Mouse (Mus musculus): ENCODE results near the gene Gga1. TPM values are rescaled to one million over a fixed set of nuclear protein-coding genes. Genes with fewer than 3 reads are reported as not detected.
"Not testable (repeated sequence)": the region's sequence is repeated elsewhere in the genome, so short reads cannot be mapped to it uniquely, and the experiment has no call there.

The Gga1 gene
- polyA plus RNA-seq, 1 experiment from 2014 or later = 44.9 TPM

- ATAC-seq (replicated peaks; ENCODE audit: extremely low read depth, insufficient read depth, low FRiP score); H3K4me2 ChIP-seq (ENCODE audit: low read depth, low read length); H3K9me3 ChIP-seq (replicated peaks; ENCODE audit: control insufficient read depth, low read length); H3K9ac ChIP-seq (ENCODE audit: low read length); H3K4me3 ChIP-seq (ENCODE audit: low read length); H3K27me3 ChIP-seq (ENCODE audit: control insufficient read depth, insufficient read depth, low read length): not testable (repeated sequence)
- 33% methylated on average over 7 of the region's 7 CpGs for WGBS
- Histone ChIP-seq H3K4me1 (ENCODE audit: control insufficient read depth, insufficient read depth, low read length) (peaks cover 21% of the 10 kb centered on the region), H3K36me3 (ENCODE audit: control insufficient read depth, insufficient read depth) (peaks cover 24% of the 10 kb centered on the region), H3K27ac (ENCODE audit: low read length) (peak overlapping the region; percentile 27)
These were observed 2.0 kb downstream of the Gga1 start for GRCm38 (mm10) chr15:78878792-78879516.

DNA sequence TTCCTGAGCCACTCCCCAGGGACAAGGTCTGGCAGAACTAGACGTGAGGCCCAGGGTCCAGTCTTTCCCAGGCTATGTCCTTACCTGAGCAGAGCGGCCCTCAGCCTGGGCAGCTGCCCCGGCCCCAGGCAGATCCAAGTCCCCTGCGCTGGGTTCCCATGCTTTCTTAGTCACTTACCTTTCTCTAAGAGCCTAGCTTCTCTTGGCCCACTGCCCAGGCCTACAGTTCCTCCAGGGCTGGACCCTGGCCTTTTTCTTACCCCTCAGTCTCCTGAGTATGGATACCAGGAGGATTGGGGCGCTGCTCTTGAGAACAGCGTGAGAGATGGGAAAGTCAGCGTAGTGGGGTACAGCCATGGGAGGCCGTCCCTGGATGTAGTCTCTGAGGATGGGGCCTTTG is 3.4 kb downstream of the Gga1 start:
- no peak for ATAC-seq (replicated peaks; ENCODE audit: extremely low read depth, insufficient read depth, low FRiP score)
- H3K27ac ChIP-seq (ENCODE audit: low read length) = no peak overlapping the region
- no peak overlapping the region for H3K4me3 ChIP-seq (ENCODE audit: low read length)
- WGBS = 89% methylated on average over 8 of the region's 8 CpGs
- H3K27me3 ChIP-seq (ENCODE audit: control insufficient read depth, insufficient read depth, low read length) = no peaks in the 10 kb centered on the region
- H3K36me3 ChIP-seq (ENCODE audit: control insufficient read depth, insufficient read depth) = peaks cover 38% of the 10 kb centered on the region
- peaks cover 21% of the 10 kb centered on the region for H3K4me1 ChIP-seq (ENCODE audit: control insufficient read depth, insufficient read depth, low read length)
- no peak overlapping the region for H3K4me2 ChIP-seq (ENCODE audit: low read depth, low read length)
- H3K9ac ChIP-seq (ENCODE audit: low read length) = no peak overlapping the region
- no peaks in the 10 kb centered on the region for H3K9me3 ChIP-seq (replicated peaks; ENCODE audit: control insufficient read depth, low read length)

DNA sequence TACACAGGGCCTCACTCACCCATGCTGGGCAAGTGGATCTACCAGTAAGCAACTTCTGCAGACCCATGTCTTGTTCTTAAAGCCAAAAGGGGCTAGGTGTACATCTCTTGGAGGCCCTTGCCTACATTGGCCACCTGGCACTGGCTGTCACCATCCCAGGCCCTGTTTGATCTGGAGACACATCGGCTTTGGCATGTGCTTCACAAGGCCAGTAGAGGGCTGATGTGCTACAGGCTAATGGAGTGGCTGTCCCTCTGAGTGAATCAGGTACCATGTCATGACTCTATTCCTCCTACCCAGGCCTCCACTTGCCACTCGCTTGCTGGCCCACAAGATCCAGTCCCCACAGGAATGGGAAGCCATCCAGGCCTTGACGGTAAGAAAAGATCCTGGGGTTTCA is 4.8 kb downstream of the Gga1 start:
- H3K4me2 ChIP-seq (ENCODE audit: low read depth, low read length) = no peak overlapping the region
- H3K9me3 ChIP-seq (replicated peaks; ENCODE audit: control insufficient read depth, low read length) = no peaks in the 10 kb centered on the region
- ATAC-seq (replicated peaks; ENCODE audit: extremely low read depth, insufficient read depth, low FRiP score) = no peak
- H3K27ac ChIP-seq (ENCODE audit: low read length) = no peak overlapping the region
- no peak overlapping the region for H3K4me3 ChIP-seq (ENCODE audit: low read length)
- peaks cover 52% of the 10 kb centered on the region for H3K36me3 ChIP-seq (ENCODE audit: control insufficient read depth, insufficient read depth)
- H3K4me1 ChIP-seq (ENCODE audit: control insufficient read depth, insufficient read depth, low read length) = peaks cover 12% of the 10 kb centered on the region
- H3K27me3 ChIP-seq (ENCODE audit: control insufficient read depth, insufficient read depth, low read length) = no peaks in the 10 kb centered on the region
- 84% methylated on average over 3 of the region's 3 CpGs for WGBS
- no peak overlapping the region for H3K9ac ChIP-seq (ENCODE audit: low read length)

DNA sequence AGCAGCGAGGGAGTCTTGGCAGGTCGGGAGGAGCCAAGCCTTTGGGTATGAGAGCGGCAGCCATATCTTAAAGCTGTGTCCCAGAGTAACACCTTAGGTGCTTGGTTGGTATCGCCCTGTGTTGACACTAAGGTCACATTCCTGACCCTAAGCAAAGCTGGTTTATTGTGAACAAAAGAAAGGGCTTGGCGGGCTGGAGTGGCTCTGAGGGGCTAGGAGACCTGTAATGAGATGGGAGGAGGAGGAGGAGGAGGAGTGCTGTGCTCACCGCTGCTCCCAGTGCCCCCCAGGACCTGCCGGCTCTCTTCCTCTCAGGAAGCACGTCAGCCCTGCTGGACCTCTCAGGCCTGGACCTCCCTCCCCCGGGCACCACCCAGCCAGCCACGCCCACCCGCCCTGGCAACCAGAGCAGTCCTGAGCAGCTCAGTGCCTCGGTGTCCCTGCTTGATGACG is 12.4 kb downstream of the Gga1 start:
- WGBS = 39% methylated on average over 13 of the region's 13 CpGs
- no peaks in the 10 kb centered on the region for H3K27me3 ChIP-seq (ENCODE audit: control insufficient read depth, insufficient read depth, low read length)
- H3K4me1 ChIP-seq (ENCODE audit: control insufficient read depth, insufficient read depth, low read length) = peaks cover 29% of the 10 kb centered on the region
- no peak overlapping the region for H3K27ac ChIP-seq (ENCODE audit: low read length)
- H3K36me3 ChIP-seq (ENCODE audit: control insufficient read depth, insufficient read depth) = peaks cover 50% of the 10 kb centered on the region
- no peak for ATAC-seq (replicated peaks; ENCODE audit: extremely low read depth, insufficient read depth, low FRiP score)
- H3K4me2 ChIP-seq (ENCODE audit: low read depth, low read length) = no peak overlapping the region
- no peak overlapping the region for H3K4me3 ChIP-seq (ENCODE audit: low read length)
- no peaks in the 10 kb centered on the region for H3K9me3 ChIP-seq (replicated peaks; ENCODE audit: control insufficient read depth, low read length)
- no peak overlapping the region for H3K9ac ChIP-seq (ENCODE audit: low read length)

- no peak overlapping the region for H3K4me2 ChIP-seq (ENCODE audit: low read depth, low read length)
- peaks cover 38% of the 10 kb centered on the region for H3K4me1 ChIP-seq (ENCODE audit: control insufficient read depth, insufficient read depth, low read length)
- no peaks in the 10 kb centered on the region for H3K27me3 ChIP-seq (ENCODE audit: control insufficient read depth, insufficient read depth, low read length)
- peaks cover 22% of the 10 kb centered on the region for H3K36me3 ChIP-seq (ENCODE audit: control insufficient read depth, insufficient read depth)
- no peaks in the 10 kb centered on the region for H3K9me3 ChIP-seq (replicated peaks; ENCODE audit: control insufficient read depth, low read length)
- ATAC-seq (replicated peaks; ENCODE audit: extremely low read depth, insufficient read depth, low FRiP score) = no peak
- H3K9ac ChIP-seq (ENCODE audit: low read length) = peak overlapping the region; percentile 3; the same call in 1 of the 2 replicates
- WGBS = 49% methylated on average over 7 of the region's 7 CpGs
- H3K27ac ChIP-seq (ENCODE audit: low read length) = no peak overlapping the region
- no peak overlapping the region for H3K4me3 ChIP-seq (ENCODE audit: low read length)
These were observed 15.4 kb downstream of the Gga1 start for GRCm38 (mm10) chr15:78892440-78892839.

DNA sequence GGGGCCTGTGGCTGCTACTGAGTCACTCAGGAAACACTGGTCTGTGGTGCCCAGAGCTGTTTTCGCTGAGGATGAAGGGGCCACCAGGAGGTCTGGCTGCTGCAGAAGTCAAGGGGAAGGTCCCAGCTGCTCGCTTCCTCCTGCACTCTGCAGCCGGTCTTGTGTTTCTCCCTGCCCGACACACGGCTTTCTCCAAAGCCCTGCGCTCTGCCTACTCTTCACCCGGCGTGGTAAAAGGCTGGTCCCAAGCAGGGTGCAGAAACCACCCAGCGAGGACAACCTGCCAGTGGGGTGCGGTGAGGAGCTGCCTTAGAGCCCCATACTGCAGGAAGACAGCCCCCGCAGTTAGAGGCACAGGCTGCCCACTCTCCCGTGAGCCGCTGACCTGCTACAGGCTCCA is 17.7 kb downstream of the Gga1 start:
- H3K4me2 ChIP-seq (ENCODE audit: low read depth, low read length) = no peak overlapping the region
- no peaks in the 10 kb centered on the region for H3K27me3 ChIP-seq (ENCODE audit: control insufficient read depth, insufficient read depth, low read length)
- 59% methylated on average over 13 of the region's 13 CpGs for WGBS
- peak overlapping the region; percentile 33 for H3K27ac ChIP-seq (ENCODE audit: low read length)
- no peaks in the 10 kb centered on the region for H3K9me3 ChIP-seq (replicated peaks; ENCODE audit: control insufficient read depth, low read length)
- no peak for ATAC-seq (replicated peaks; ENCODE audit: extremely low read depth, insufficient read depth, low FRiP score)
- no peak overlapping the region for H3K9ac ChIP-seq (ENCODE audit: low read length)
- H3K4me1 ChIP-seq (ENCODE audit: control insufficient read depth, insufficient read depth, low read length) = peaks cover 48% of the 10 kb centered on the region
- H3K4me3 ChIP-seq (ENCODE audit: low read length) = no peak overlapping the region
- H3K36me3 ChIP-seq (ENCODE audit: control insufficient read depth, insufficient read depth) = peaks cover 11% of the 10 kb centered on the region

DNA sequence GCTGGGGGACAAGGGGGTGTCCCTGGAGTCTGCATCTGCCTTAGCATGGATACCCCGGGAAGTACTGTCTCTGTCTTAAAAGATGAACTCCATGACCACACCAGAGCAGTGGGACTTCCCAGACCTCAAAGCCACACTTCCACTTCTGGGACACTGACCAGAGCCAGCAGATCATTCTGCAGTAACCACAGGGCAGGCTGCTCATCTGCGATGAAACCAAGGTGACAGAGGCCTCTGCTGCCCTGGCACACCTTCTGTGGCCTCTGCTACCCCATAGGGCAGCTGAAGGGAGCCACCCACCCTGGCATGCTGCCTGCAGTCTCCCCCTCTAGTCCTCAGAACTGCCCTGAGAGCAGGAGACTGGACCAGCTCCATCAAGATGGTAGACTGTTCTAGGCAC is 18.8 kb downstream of the Gga1 start:
- ATAC-seq (replicated peaks; ENCODE audit: extremely low read depth, insufficient read depth, low FRiP score) = no peak
- H3K9ac ChIP-seq (ENCODE audit: low read length) = no peak overlapping the region
- H3K9me3 ChIP-seq (replicated peaks; ENCODE audit: control insufficient read depth, low read length) = no peaks in the 10 kb centered on the region
- 62% methylated on average over 2 of the region's 2 CpGs for WGBS
- peak overlapping the region; percentile 9; the same call in 1 of the 2 replicates for H3K27ac ChIP-seq (ENCODE audit: low read length)
- peaks cover 11% of the 10 kb centered on the region for H3K36me3 ChIP-seq (ENCODE audit: control insufficient read depth, insufficient read depth)
- no peak overlapping the region for H3K4me3 ChIP-seq (ENCODE audit: low read length)
- peaks cover 51% of the 10 kb centered on the region for H3K4me1 ChIP-seq (ENCODE audit: control insufficient read depth, insufficient read depth, low read length)
- no peaks in the 10 kb centered on the region for H3K27me3 ChIP-seq (ENCODE audit: control insufficient read depth, insufficient read depth, low read length)
- no peak overlapping the region for H3K4me2 ChIP-seq (ENCODE audit: low read depth, low read length)

- peak overlapping the region; percentile 9; the same call in 1 of the 2 replicates for H3K27ac ChIP-seq (ENCODE audit: low read length)
These were observed 19.2 kb downstream of the Gga1 start for GRCm38 (mm10) chr15:78896149-78896548.

DNA sequence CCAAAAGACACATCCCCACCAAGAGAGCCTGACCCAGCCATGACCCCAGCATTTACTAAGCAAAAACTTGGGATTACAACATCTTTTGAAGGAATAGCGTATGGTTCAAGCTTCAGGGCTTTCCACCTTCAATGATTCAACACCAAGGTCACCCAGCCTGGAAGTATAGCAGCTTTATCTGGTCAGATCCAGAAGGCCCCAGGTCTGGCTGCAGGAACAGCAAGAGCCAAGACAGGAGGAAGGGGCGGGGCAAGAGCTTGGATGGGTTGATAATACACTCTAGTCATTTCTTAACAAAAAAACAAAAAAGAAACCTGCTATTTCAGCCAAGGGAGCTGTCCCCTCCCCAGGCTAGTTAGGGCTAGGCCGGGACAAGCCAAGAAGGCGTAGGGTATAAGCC is 20.5 kb downstream of the Gga1 start:
- Histone ChIP-seq H3K9me3 (replicated peaks; ENCODE audit: control insufficient read depth, low read length) (no peaks in the 10 kb centered on the region), H3K4me3 (ENCODE audit: low read length) (no peak overlapping the region), H3K9ac (ENCODE audit: low read length) (no peak overlapping the region), H3K27ac (ENCODE audit: low read length) (no peak overlapping the region), H3K27me3 (ENCODE audit: control insufficient read depth, insufficient read depth, low read length) (no peaks in the 10 kb centered on the region), H3K36me3 (ENCODE audit: control insufficient read depth, insufficient read depth) (0 out of 2 replicates have a peak, but pooled peaks cover 4% of the 10 kb centered on the region), H3K4me2 (ENCODE audit: low read depth, low read length) (no peak overlapping the region), H3K4me1 (ENCODE audit: control insufficient read depth, insufficient read depth, low read length) (peaks cover 52% of the 10 kb centered on the region)
- 84% methylated on average over 4 of the region's 4 CpGs for WGBS
- ATAC-seq (replicated peaks; ENCODE audit: extremely low read depth, insufficient read depth, low FRiP score) = no peak

More at GRCm38 (mm10) chr15:78896149-78896548, 19.2 kb downstream of the Gga1 start:
- 81% methylated on average over 3 of the region's 3 CpGs for WGBS
- H3K36me3 ChIP-seq (ENCODE audit: control insufficient read depth, insufficient read depth) = peaks cover 9% of the 10 kb centered on the region
- H3K27me3 ChIP-seq (ENCODE audit: control insufficient read depth, insufficient read depth, low read length) = no peaks in the 10 kb centered on the region
- H3K9ac ChIP-seq (ENCODE audit: low read length) = no peak overlapping the region
- no peak for ATAC-seq (replicated peaks; ENCODE audit: extremely low read depth, insufficient read depth, low FRiP score)
- H3K9me3 ChIP-seq (replicated peaks; ENCODE audit: control insufficient read depth, low read length) = no peaks in the 10 kb centered on the region
- no peak overlapping the region for H3K4me2 ChIP-seq (ENCODE audit: low read depth, low read length)
- no peak overlapping the region for H3K4me3 ChIP-seq (ENCODE audit: low read length)
- H3K4me1 ChIP-seq (ENCODE audit: control insufficient read depth, insufficient read depth, low read length) = peaks cover 55% of the 10 kb centered on the region

All from heart, embryonic 16.5 days (tissue).